Mouse (Mus musculus) thymus, adult 2 months (tissue): ENCODE measurements around the gene Bfar.

ENCODE experiments used
- CTCF ChIP-seq: fragments of 200-500 bp; IDR thresholded peaks from 2 replicates; pipeline ENCODE4 v1.5.1; 2012; ENCODE audit warnings: mild to moderate bottlenecking, control low read depth, low read length, moderate library complexity, borderline replicate concordance; ENCODE audit not compliant: control insufficient read depth, poor library complexity, insufficient read depth; ENCODE audit errors: extremely low read depth
- POLR2A ChIP-seq: fragments of 200-500 bp; IDR thresholded peaks from 2 replicates; pipeline ENCODE4 v1.6.1; 2012; ENCODE audit warnings: mild to moderate bottlenecking, low read length, control low read depth, moderate library complexity; ENCODE audit not compliant: control insufficient read depth, poor library complexity, insufficient read depth; ENCODE audit errors: extremely low read depth

DNA sequence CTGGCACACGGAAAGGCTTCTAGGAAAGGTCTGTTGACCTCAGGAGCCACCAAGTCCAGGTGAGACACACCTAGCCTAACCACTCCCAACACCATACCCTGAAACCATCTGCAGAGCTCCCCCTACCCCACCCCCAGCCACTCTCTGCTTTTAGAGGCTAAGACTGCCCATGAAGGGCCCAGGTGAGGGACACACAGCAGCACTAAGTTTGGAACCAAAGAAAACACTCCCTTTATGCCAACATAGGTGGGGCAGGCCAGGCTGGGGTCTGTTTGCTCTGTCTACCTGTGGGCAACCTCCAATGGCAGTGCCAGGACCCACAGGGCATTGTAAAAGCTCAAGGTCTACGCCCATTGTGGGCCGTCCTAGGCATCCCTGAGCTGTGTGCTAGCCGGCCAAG lies 57.8 kb downstream of the Bfar start:
- TF ChIP-seq CTCF (no peak), POLR2A (no peak)
